Mouse (Mus musculus) ES-E14 (cell line): ENCODE results near the gene Gmcl1. TPM values are rescaled to one million over a fixed set of nuclear protein-coding genes. Genes with fewer than 3 reads are reported as not detected.

Experiments used
- DNase-seq: peaks from one replicate; pipeline ENCODE4 v3.0.0-alpha.2; 2013; ENCODE audit warnings: low read depth, low spot score
- H3K27ac ChIP-seq: 2 replicates; pipeline ENCODE4 v1.5.1; 2012; ENCODE audit warnings: low read depth, mild to moderate bottlenecking, low read length, moderate library complexity, mixed read lengths; ENCODE audit not compliant: poor library complexity, insufficient read depth, severe bottlenecking
- H3K36me3 ChIP-seq: 2 replicates; pipeline ENCODE4 v1.6.1; 2012; ENCODE audit warnings: mild to moderate bottlenecking, low read length, moderate library complexity, mixed read lengths; ENCODE audit not compliant: control insufficient read depth, poor library complexity, insufficient read depth, severe bottlenecking
- H3K4me1 ChIP-seq, 2 experiments: fragments of 150-350 bp in 1 of 2; sonication (generic) in 1 of 2; 2 replicates each; pipeline ENCODE4 v1.6.1; 2012; ENCODE audit warnings: low read length in 2 of 2, mild to moderate bottlenecking in 1 of 2, mixed read lengths in 1 of 2; ENCODE audit not compliant: control insufficient read depth in 2 of 2, insufficient read depth in 2 of 2, poor library complexity in 1 of 2
- H3K4me3 ChIP-seq, 2 experiments: fragments of 150-350 bp in 1 of 2; sonication (generic) in 1 of 2; 2 replicates each; pipeline ENCODE4 v1.5.1; 2012; ENCODE audit warnings: low read length in 2 of 2, low read depth in 1 of 2, mild to moderate bottlenecking in 1 of 2, mixed read lengths in 1 of 2; ENCODE audit not compliant: insufficient read depth in 1 of 2, poor library complexity in 1 of 2, severe bottlenecking in 1 of 2
- H3K9ac ChIP-seq: 2 replicates; pipeline ENCODE4 v1.6.1; 2012; ENCODE audit warnings: low read depth, mild to moderate bottlenecking, low read length, mixed read lengths; ENCODE audit not compliant: poor library complexity, insufficient read depth, severe bottlenecking
- H3K9me3 ChIP-seq: fragments of 150-350 bp; sonication (generic); 2 replicates; pipeline ENCODE4 v1.6.1; 2012; ENCODE audit warnings: low read depth, mild to moderate bottlenecking, low read length; ENCODE audit not compliant: control insufficient read depth, insufficient read depth
- CHD2 ChIP-seq: IDR thresholded peaks from 2 replicates; pipeline ENCODE4 v1.6.1; 2014; ENCODE audit warnings: mild to moderate bottlenecking, low read depth, low read length, inconsistent platforms
- HCFC1 ChIP-seq: IDR thresholded peaks from 2 replicates; pipeline ENCODE4 v1.6.1; 2012; ENCODE audit warnings: low read length, inconsistent platforms, borderline replicate concordance; ENCODE audit not compliant: insufficient read depth
- MAFK ChIP-seq: IDR thresholded peaks from 2 replicates; pipeline ENCODE4 v1.6.1; 2014; ENCODE audit warnings: mild to moderate bottlenecking, low read depth, low read length, inconsistent platforms; ENCODE audit not compliant: insufficient read depth
- ZC3H11A ChIP-seq: IDR thresholded peaks from 2 replicates; pipeline ENCODE4 v1.6.1; 2012; ENCODE audit warnings: low read depth, mild to moderate bottlenecking, inconsistent platforms, low read length, borderline replicate concordance
- ZNF384 ChIP-seq: IDR thresholded peaks from 2 replicates; pipeline ENCODE4 v1.6.1; 2012; ENCODE audit warnings: low read depth, low read length, inconsistent platforms
- in situ Hi-C, 2 experiments: fragments of 600-800 bp; cut with MboI; formaldehyde crosslinking; loops; one replicate each; pipeline ENCODE4 v1.15.1; 2025; ENCODE audit warnings: low sequenced_read_pairs in 2 of 2, inconsistent platforms in 1 of 2; ENCODE audit not compliant: unreplicated experiment in 2 of 2
- total RNA-seq: library from RNA; depleted of rRNA; stranded (reverse); fragments of 300-350 nt; gene quantifications from 2 replicates; pipeline ENCODE4 v1.2.3, GENCODE M21; 2012

Gene Gmcl1
- total RNA-seq, 1 experiment, result 18.5 TPM

DNA sequence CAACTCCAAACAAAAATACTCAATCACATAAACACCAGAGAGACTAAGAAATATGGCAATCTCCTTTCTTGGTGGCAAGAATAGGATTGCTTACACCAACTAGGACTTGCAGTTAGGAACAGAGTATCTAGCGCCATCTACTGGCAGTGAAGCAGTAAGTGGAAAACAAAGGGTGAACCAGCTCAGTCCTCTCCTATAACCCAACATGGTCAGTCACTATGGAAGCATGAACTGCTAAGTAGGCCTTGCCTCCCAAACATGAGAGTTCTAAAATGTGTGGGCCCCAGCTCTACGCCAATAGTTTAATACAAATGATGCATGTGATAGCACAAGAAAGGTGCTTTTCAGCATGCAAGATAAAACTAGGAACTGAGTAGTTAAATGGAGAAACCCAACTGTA is 62.3 kb downstream of the Gmcl1 start:
- in situ Hi-C loops, result loop anchor here in 1 of 2 experiments (10.0 kb wide), 1 partner anchor 126 kb away; no protein-coding TSS in a partner anchor
- H3K9ac ChIP-seq, result no peak overlapping the region
- H3K36me3 ChIP-seq, result peaks cover 7% of the 10 kb centered on the region
- H3K9me3 ChIP-seq, result no peaks in the 10 kb centered on the region
- H3K27ac ChIP-seq, result no peak overlapping the region
- H3K4me3 ChIP-seq, result no peak overlapping the region
- peaks cover 0 to 4% of the 10 kb centered on the region in 2 experiments; a peak in 1 of 4 replicates for H3K4me1 ChIP-seq
- TF ChIP-seq ZC3H11A, result peak; percentile 52; the same call in 1 of the 2 replicates
- no peak for TF ChIP-seq MAFK
- peak; percentile 49 for DNase-seq

DNA sequence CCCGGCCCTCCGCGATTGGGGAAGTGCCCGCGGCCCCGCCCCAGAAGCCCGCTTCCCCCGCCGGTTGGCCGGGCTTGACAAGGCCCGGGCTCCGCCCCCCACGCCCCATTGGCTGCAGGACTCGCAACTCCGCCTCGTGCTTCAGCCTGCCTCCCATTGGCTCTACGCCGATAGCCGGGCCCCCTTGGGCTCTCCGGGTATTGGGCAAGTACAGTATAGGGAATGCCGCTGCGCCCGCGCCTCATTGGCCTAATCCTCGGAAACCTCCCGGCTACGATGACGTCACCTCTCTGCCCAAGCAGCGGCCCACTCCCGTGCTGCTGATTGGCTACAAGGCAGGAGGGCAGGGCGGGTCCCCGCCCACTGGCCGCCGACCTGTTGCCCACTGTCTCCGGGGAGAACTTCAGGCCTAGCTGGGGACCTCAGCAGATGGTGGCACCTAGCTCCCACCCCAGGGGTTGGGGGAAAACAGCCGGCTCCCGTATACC is 63.9 kb downstream of the Gmcl1 start:
- peak; percentile 100 for DNase-seq
- in situ Hi-C loops, result no loop called here
- Histone ChIP-seq H3K4me3 (peak overlapping the region; percentile 34 to 60; a peak in 3 of 4 replicates), H3K9ac (peak overlapping the region; percentile 67), H3K36me3 (peaks cover 4% of the 10 kb centered on the region), H3K9me3 (no peaks in the 10 kb centered on the region), H3K27ac (no peak overlapping the region), H3K4me1 (peaks cover 0 to 4% of the 10 kb centered on the region in 2 experiments; a peak in 1 of 4 replicates)
- TF ChIP-seq MAFK (no peak), CHD2 (peak; percentile 65; the same call in 1 of the 2 replicates), ZNF384 (no peak), HCFC1 (no peak)

DNA sequence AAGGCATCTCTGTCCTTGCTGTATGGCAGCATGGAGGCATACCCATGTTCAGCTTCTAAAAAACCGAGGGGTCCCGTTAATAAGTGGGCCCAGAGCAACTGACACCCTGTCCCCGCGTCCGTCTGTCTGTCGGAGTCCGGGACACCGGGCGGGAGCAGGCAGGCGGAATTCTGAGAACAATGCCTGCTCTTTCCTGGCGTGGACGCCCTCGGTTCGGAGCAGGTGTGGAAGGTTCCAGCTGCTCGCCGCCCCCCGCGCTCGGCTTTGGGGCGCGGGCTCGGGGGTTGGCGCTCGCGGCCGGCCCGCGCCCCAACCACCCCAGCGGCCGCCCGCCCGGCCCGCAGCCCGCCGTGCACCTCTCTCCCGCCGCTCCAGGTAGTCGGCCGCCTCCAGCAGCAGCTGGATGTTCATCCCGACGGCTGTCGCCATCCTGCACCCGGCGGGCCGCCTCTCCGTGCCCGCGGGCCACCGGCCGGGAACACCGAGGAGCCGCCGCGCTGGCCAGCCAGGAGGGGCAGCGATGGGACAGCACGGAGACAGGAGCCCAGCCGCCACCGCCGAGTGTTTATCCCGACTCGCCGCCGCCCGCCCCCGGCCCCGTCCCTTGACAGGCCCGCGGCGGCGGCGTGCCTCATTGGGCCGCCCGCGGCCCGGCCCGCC is 64.5 kb downstream of the Gmcl1 start, which contains the start of gene Mxd1:
Mxd1 (minus strand) TSS at position 582 of the 660 bp plus-strand sequence.
- DNase-seq, result no peak
- peak within 1 kb of the TSS; percentile 79 for H3K9ac ChIP-seq
- H3K4me3 ChIP-seq, result peak within 1 kb of the TSS; percentile 89 to 98
- peaks cover 0 to 4% of the 10 kb centered on the region in 2 experiments; a peak in 1 of 4 replicates for H3K4me1 ChIP-seq
- H3K9me3 ChIP-seq, result no peaks in the 10 kb centered on the region
- in situ Hi-C loops, result no loop called here
- peaks cover 4% of the 10 kb centered on the region for H3K36me3 ChIP-seq
- no peak within 1 kb of the TSS for H3K27ac ChIP-seq
- TF ChIP-seq MAFK (no peak), ZNF384 (no peak), CHD2 (no peak), HCFC1 (no peak), ZC3H11A (no peak)

DNA sequence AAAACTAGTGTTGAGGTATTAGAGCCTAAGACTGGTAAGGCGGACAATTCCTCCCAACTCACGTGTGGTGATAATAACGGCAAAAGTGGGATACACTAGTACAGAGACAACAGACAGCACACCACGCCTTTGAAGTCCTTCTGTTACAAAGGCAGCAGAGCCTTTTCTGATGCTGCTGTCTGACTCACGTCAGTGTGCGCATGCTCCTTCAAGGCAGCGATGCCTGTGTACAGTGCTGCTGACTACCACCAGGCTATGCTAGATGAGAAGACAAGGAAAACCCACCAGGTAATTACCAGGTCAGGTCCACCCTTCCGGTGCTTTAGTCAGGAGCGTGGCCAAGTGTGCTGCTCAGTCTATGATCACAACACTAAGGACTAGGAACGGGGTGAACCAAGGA is 66.1 kb downstream of the Gmcl1 start:
- no peak overlapping the region for H3K9ac ChIP-seq
- H3K4me3 ChIP-seq, result no peak overlapping the region
- H3K4me1 ChIP-seq, result peaks cover 2 to 4% of the 10 kb centered on the region in 2 experiments; a peak in 2 of 4 replicates
- no peak for TF ChIP-seq ZC3H11A
- no peak for TF ChIP-seq MAFK
- no peak for TF ChIP-seq CHD2
- no peak for TF ChIP-seq ZNF384
- TF ChIP-seq HCFC1, result no peak
- no peaks in the 10 kb centered on the region for H3K9me3 ChIP-seq
- in situ Hi-C loops, result no loop called here
- no peak overlapping the region for H3K27ac ChIP-seq
- peaks cover 6% of the 10 kb centered on the region; the same call in 1 of the 2 replicates for H3K36me3 ChIP-seq
- no peak for DNase-seq
